Mouse (Mus musculus): Measurements from ENCODE around the gene Kpna7.
A peak's percentile ranks its signal among the peaks of the same experiment; 100 is the strongest.
"Not testable (repeated sequence)": the region's sequence is repeated elsewhere in the genome, so short reads cannot be mapped to it uniquely, and the experiment has no call there.

Gene Kpna7

GRCm38 (mm10) chr5:145030476-145030875 lies 53.4 kb downstream of the Kpna7 start:
- DNase-seq (ENCODE audit: extremely low read depth, low read depth, low spot score): not testable (repeated sequence)

GRCm38 (mm10) chr5:145020712-145021111 lies 63.1 kb downstream of the Kpna7 start:
- not testable (repeated sequence) for DNase-seq (ENCODE audit: extremely low read depth, low read depth, low spot score)

- not testable (repeated sequence) for DNase-seq (ENCODE audit: extremely low read depth, low read depth, low spot score)
These were observed 63.6 kb downstream of the Kpna7 start for GRCm38 (mm10) chr5:145020254-145020653.

- not testable (repeated sequence) for DNase-seq (ENCODE audit: extremely low read depth, low read depth, low spot score)
These were observed 67.1 kb downstream of the Kpna7 start for GRCm38 (mm10) chr5:145016761-145017160.

GRCm38 (mm10) chr5:145014278-145014677 lies 69.6 kb downstream of the Kpna7 start:
- DNase-seq (ENCODE audit: extremely low read depth, low read depth, low spot score): no peak

GRCm38 (mm10) chr5:145008878-145009659 lies 74.8 kb downstream of the Kpna7 start:
- DNase-seq (ENCODE audit: extremely low read depth, low read depth, low spot score): no peak

GRCm38 (mm10) chr5:145005596-145005995 lies 78.2 kb downstream of the Kpna7 start:
- DNase-seq (ENCODE audit: extremely low read depth, low read depth, low spot score): peak; percentile 47

GRCm38 (mm10) chr5:145004495-145004894 lies 79.3 kb downstream of the Kpna7 start:
- no peak for DNase-seq (ENCODE audit: extremely low read depth, low read depth, low spot score)

GRCm38 (mm10) chr5:145003362-145003761 lies 80.5 kb downstream of the Kpna7 start:
- DNase-seq (ENCODE audit: extremely low read depth, low read depth, low spot score): no peak

GRCm38 (mm10) chr5:144998491-144998890 lies 85.3 kb downstream of the Kpna7 start:
- DNase-seq (ENCODE audit: extremely low read depth, low read depth, low spot score): no peak

GRCm38 (mm10) chr5:144990481-144990880 lies 93.3 kb downstream of the Kpna7 start:
- DNase-seq (ENCODE audit: extremely low read depth, low read depth, low spot score): no peak

- DNase-seq (ENCODE audit: extremely low read depth, low read depth, low spot score): no peak
These were observed 93.8 kb downstream of the Kpna7 start for GRCm38 (mm10) chr5:144990051-144990450.

- no peak for DNase-seq (ENCODE audit: extremely low read depth, low read depth, low spot score)
These were observed 94.8 kb downstream of the Kpna7 start for GRCm38 (mm10) chr5:144989061-144989405.

GRCm38 (mm10) chr5:144988340-144989060 lies 95.3 kb downstream of the Kpna7 start:
- DNase-seq (ENCODE audit: extremely low read depth, low read depth, low spot score): no peak

- no peak for DNase-seq (ENCODE audit: extremely low read depth, low read depth, low spot score)
These were observed 96.3 kb downstream of the Kpna7 start for GRCm38 (mm10) chr5:144987561-144987960.

GRCm38 (mm10) chr5:144984839-144985238 lies 99.0 kb downstream of the Kpna7 start:
- no peak for DNase-seq (ENCODE audit: extremely low read depth, low read depth, low spot score)

GRCm38 (mm10) chr5:144983227-144983626 lies 100.6 kb downstream of the Kpna7 start:
- DNase-seq (ENCODE audit: extremely low read depth, low read depth, low spot score): no peak

- DNase-seq (ENCODE audit: extremely low read depth, low read depth, low spot score): no peak
These were observed 104.7 kb downstream of the Kpna7 start for GRCm38 (mm10) chr5:144979110-144979509.

- no peak for DNase-seq (ENCODE audit: extremely low read depth, low read depth, low spot score)
These were observed 105.2 kb downstream of the Kpna7 start for GRCm38 (mm10) chr5:144978533-144979107.

- no peak for DNase-seq (ENCODE audit: extremely low read depth, low read depth, low spot score)
These were observed 112.6 kb downstream of the Kpna7 start for GRCm38 (mm10) chr5:144971266-144971665.

GRCm38 (mm10) chr5:144965639-144966351 lies 118.0 kb downstream of the Kpna7 start, which contains the start of gene Smurf1:
TSS of gene Smurf1 (minus strand) at chr5:144965847.
- DNase-seq (ENCODE audit: extremely low read depth, low read depth, low spot score): no peak

All from fat pad, adult 2 months (tissue).